Mouse (Mus musculus) hindbrain, embryonic 15.5 days (tissue): ENCODE data around the gene Vmn2r79. TPM values are rescaled to one million over a fixed set of nuclear protein-coding genes. Genes with fewer than 3 reads are reported as not detected.
"Not testable (repeated sequence)": the region's sequence is repeated elsewhere in the genome, so short reads cannot be mapped to it uniquely, and the experiment has no call there.

Source experiments
- ATAC-seq: fragments of 200-750 bp; cut with Nextera tagmentation; 2 replicates; pipeline ENCODE4 v1.8.0; 2017; ENCODE audit warnings: low read depth, moderate number of reproducible peaks, moderate TSS enrichment; ENCODE audit not compliant: low FRiP score
- H3K27ac ChIP-seq: fragments of 300-500 bp; sonication (generic); replicated peaks from 2 replicates; pipeline ENCODE4 v1.5.1; 2015; ENCODE audit warnings: mild to moderate bottlenecking, inconsistent platforms
- H3K27me3 ChIP-seq: fragments of 300-500 bp; sonication (generic); 2 replicates; pipeline ENCODE4 v1.6.1; 2015; ENCODE audit warnings: control low read depth, inconsistent platforms
- H3K36me3 ChIP-seq: fragments of 300-500 bp; sonication (generic); 2 replicates; pipeline ENCODE4 v1.6.1; 2015; ENCODE audit warnings: control low read depth, inconsistent platforms
- H3K4me1 ChIP-seq: fragments of 300-500 bp; sonication (generic); replicated peaks from 2 replicates; pipeline ENCODE4 v1.6.1; 2015; ENCODE audit warnings: control low read depth, inconsistent platforms
- H3K4me2 ChIP-seq: fragments of 300-500 bp; sonication (generic); 2 replicates; pipeline ENCODE4 v1.6.1; 2015; ENCODE audit warnings: moderate library complexity, mild to moderate bottlenecking, inconsistent platforms
- H3K4me3 ChIP-seq: fragments of 300-500 bp; sonication (generic); 2 replicates; pipeline ENCODE4 v1.5.1; 2015; ENCODE audit warnings: mild to moderate bottlenecking, inconsistent platforms
- H3K9ac ChIP-seq: fragments of 300-500 bp; sonication (generic); 2 replicates; pipeline ENCODE4 v1.6.1; 2015; ENCODE audit warnings: inconsistent platforms
- H3K9me3 ChIP-seq: fragments of 300-500 bp; sonication (generic); 2 replicates; pipeline ENCODE4 v1.6.1; 2016; ENCODE audit warnings: control low read depth, inconsistent platforms
- WGBS: fragments of 180-500 bp; shearing (Covaris S2); methylation state at CpG from one replicate; pipeline ENCODE4 v1.1.7; 2015; 5-methylcytosine and 5-hydroxymethylcytosine counted together
- polyA plus RNA-seq: library from polyadenylated mRNA; unstranded; fragments of >200 nt; fragmentation: Nextera tagmentation; extraction: Ambion mirVana; gene quantifications from 2 replicates; pipeline ENCODE4 v1.2.1, GENCODE M21; 2015

The Vmn2r79 gene
- polyA plus RNA-seq: not detected in 2 replicates

GRCm38 (mm10) chr7:86995815-86996214 is at the start of gene Vmn2r79:
TSS of gene Vmn2r79 (plus strand) at chr7:86996115.
- WGBS: 92% methylated on average over 1 of the region's 1 CpGs
- H3K4me1 ChIP-seq, ATAC-seq, H3K4me3 ChIP-seq, H3K36me3 ChIP-seq, H3K9me3 ChIP-seq, H3K9ac ChIP-seq, H3K27ac ChIP-seq, H3K27me3 ChIP-seq, H3K4me2 ChIP-seq: not testable (repeated sequence)

- Histone ChIP-seq H3K9ac (no peak overlapping the region), H3K9me3 (no peaks in the 10 kb centered on the region), H3K27ac (no peak overlapping the region), H3K4me2 (no peak overlapping the region), H3K4me1 (no peaks in the 10 kb centered on the region), H3K27me3 (no peaks in the 10 kb centered on the region), H3K36me3 (no peaks in the 10 kb centered on the region), H3K4me3 (no peak overlapping the region)
- WGBS: 77% methylated on average over 1 of the region's 1 CpGs
- no peak for ATAC-seq
These were observed 1.2 kb upstream of the Vmn2r79 start for GRCm38 (mm10) chr7:86994700-86995099.

GRCm38 (mm10) chr7:87026486-87026885 is 30.6 kb downstream of the Vmn2r79 start:
- not testable (repeated sequence) for H3K9me3 ChIP-seq, H3K9ac ChIP-seq, H3K27me3 ChIP-seq, H3K4me1 ChIP-seq, H3K4me2 ChIP-seq, H3K36me3 ChIP-seq, ATAC-seq, H3K4me3 ChIP-seq, H3K27ac ChIP-seq

- Histone ChIP-seq H3K4me3 (no peak overlapping the region), H3K27ac (no peak overlapping the region), H3K27me3 (no peaks in the 10 kb centered on the region), H3K4me1 (no peaks in the 10 kb centered on the region), H3K9me3 (no peaks in the 10 kb centered on the region), H3K9ac (no peak overlapping the region), H3K36me3 (no peaks in the 10 kb centered on the region), H3K4me2 (no peak overlapping the region)
- no peak for ATAC-seq
- 84% methylated on average over 4 of the region's 4 CpGs for WGBS
These were observed 67.7 kb downstream of the Vmn2r79 start for GRCm38 (mm10) chr7:87063576-87063975.

Other genes with a start within 250 kb of the Vmn2r79 start
- gene Folh1, start 220.2 kb upstream of the Vmn2r79 start, polyA plus RNA-seq: 0.86 and 0.97 TPM in 2 replicates
- gene Vmn2r77, start 201.1 kb upstream of the Vmn2r79 start, polyA plus RNA-seq: not detected in 2 replicates
- gene Vmn2r78, start 81.0 kb upstream of the Vmn2r79 start, polyA plus RNA-seq: not detected in 2 replicates
- 1.6 and 2.4 TPM in 2 replicates for gene Nox4, start 250.0 kb downstream of the Vmn2r79 start, polyA plus RNA-seq